Mouse (Mus musculus): ENCODE data around the gene Tdrd3.

GRCm38 (mm10) chr14:87455630-87456175, 39.3 kb downstream of the Tdrd3 start:
- TF ChIP-seq CTCF (IDR thresholded peaks at IDR 0.05; ENCODE audit: extremely low read depth, insufficient read depth, insufficient read length, insufficient replicate concordance) (no peak), POLR2A (IDR thresholded peaks at IDR 0.05; ENCODE audit: low read depth, low read length) (no peak)
